Mouse (Mus musculus) heart, adult 2 months (tissue): ENCODE results near the gene Rgs7.

Source experiments
- EP300 ChIP-seq: fragments of 200-500 bp; IDR thresholded peaks from 2 replicates; pipeline ENCODE4 v1.6.1; 2011; ENCODE audit warnings: low read depth, low read length, control low read depth; ENCODE audit not compliant: insufficient read depth
- POLR2A ChIP-seq: fragments of 200-500 bp; IDR thresholded peaks from 2 replicates; pipeline ENCODE4 v1.6.1; 2011; ENCODE audit warnings: mild to moderate bottlenecking, low read depth, low read length, control low read depth; ENCODE audit not compliant: insufficient read depth

- no peak for TF ChIP-seq POLR2A
- no peak for TF ChIP-seq EP300
These were observed 100.4 kb downstream of the Rgs7 start for GRCm38 (mm10) chr1:175391894-175392293.
